ENCODE assay signal across 24 mouse cellular contexts in genomic region chr4:36696810-36697209, GRCm38 (mm10).
DNase-seq lines count a peak whose midpoint lies in the region; ATAC-seq lines count a peak whose summit lies in the region.
"Had no signal": no experiment of that assay in that cellular context is flagged by ENCODE, and none has a peak within 500 bp of the region (broad histone marks: within the 10 kb centered on the region; RNA-seq: fewer than 3 reads in every experiment).

No protein-coding gene starts in this region.

- H3K9ac ChIP-seq in forebrain, embryonic 13.5 days, result no peak overlapping the region
- no peak overlapping the region for H3K9ac ChIP-seq in liver, embryonic 11.5 days (ENCODE audit: low read depth, low read length)
- H3K9ac ChIP-seq in liver, embryonic 12.5 days, result no peak overlapping the region
- H3K9ac ChIP-seq: hindbrain, embryonic 15.5 days; intestine, embryonic 15.5 days had no signal

- WGBS in forebrain, embryonic 13.5 days, result 80% methylated on average over 2 of the region's 2 CpGs
- WGBS in forebrain, embryonic 10.5 days, result 98% methylated on average over 2 of the region's 2 CpGs
- 58% methylated on average over 2 of the region's 2 CpGs for WGBS in liver, embryonic 11.5 days
- 46% methylated on average over 2 of the region's 2 CpGs for WGBS in liver, embryonic 12.5 days (ENCODE audit: insufficient replicate concordance)

- peak; percentile 76; the same call in 1 of the 2 replicates for ATAC-seq in forebrain, embryonic 13.5 days
- ATAC-seq in liver, embryonic 11.5 days (replicated peaks; ENCODE audit: low FRiP score), result peak; percentile 74
- peak; percentile 82 for ATAC-seq in liver, embryonic 12.5 days
- ATAC-seq in megakaryocyte-erythroid progenitor cell, adult 5-6 weeks (replicated peaks; ENCODE audit: low FRiP score, low TSS enrichment, poor library complexity, severe bottlenecking), result peak; percentile 91
- ATAC-seq: intestine, embryonic 15.5 days; Patski had no signal

- H3K9me3 ChIP-seq in forebrain, embryonic 13.5 days (replicated peaks), result no peaks in the 10 kb centered on the region
- no peaks in the 10 kb centered on the region for H3K9me3 ChIP-seq in forebrain, embryonic 10.5 days
- no peaks in the 10 kb centered on the region for H3K9me3 ChIP-seq in liver, embryonic 11.5 days (ENCODE audit: control insufficient read depth, low read length)
- no peaks in the 10 kb centered on the region for H3K9me3 ChIP-seq in liver, embryonic 12.5 days (replicated peaks)
- H3K9me3 ChIP-seq: hindbrain, embryonic 15.5 days; intestine, embryonic 15.5 days; limb, embryonic 10.5 days had no signal

- H3K4me1 ChIP-seq in forebrain, embryonic 13.5 days, result no peaks in the 10 kb centered on the region
- no peaks in the 10 kb centered on the region for H3K4me1 ChIP-seq in forebrain, embryonic 10.5 days
- H3K4me1 ChIP-seq in liver, embryonic 11.5 days (replicated peaks; ENCODE audit: control insufficient read depth, insufficient read depth, low read length), result no peaks in the 10 kb centered on the region
- H3K4me1 ChIP-seq in liver, embryonic 12.5 days, result peaks cover 8% of the 10 kb centered on the region; the same call in 1 of the 2 replicates
- H3K4me1 ChIP-seq: hindbrain, embryonic 15.5 days; intestine, embryonic 15.5 days; limb, embryonic 10.5 days had no signal

- no peaks in the 10 kb centered on the region for H3K27me3 ChIP-seq in forebrain, embryonic 13.5 days
- no peaks in the 10 kb centered on the region for H3K27me3 ChIP-seq in forebrain, embryonic 10.5 days (ENCODE audit: poor library complexity, severe bottlenecking)
- no peaks in the 10 kb centered on the region for H3K27me3 ChIP-seq in liver, embryonic 11.5 days (replicated peaks; ENCODE audit: control insufficient read depth, insufficient read depth, low read length)
- no peaks in the 10 kb centered on the region for H3K27me3 ChIP-seq in liver, embryonic 12.5 days (replicated peaks)
- H3K27me3 ChIP-seq: hindbrain, embryonic 15.5 days; intestine, embryonic 15.5 days; Patski had no signal

- H3K27ac ChIP-seq in forebrain, embryonic 13.5 days, result no peak overlapping the region
- no peak overlapping the region for H3K27ac ChIP-seq in forebrain, embryonic 10.5 days
- no peak overlapping the region for H3K27ac ChIP-seq in liver, embryonic 11.5 days (ENCODE audit: low read depth, low read length)
- H3K27ac ChIP-seq in liver, embryonic 12.5 days, result no peak overlapping the region
- H3K27ac ChIP-seq: hindbrain, embryonic 15.5 days; intestine, embryonic 15.5 days; left cerebral cortex, adult 2 months; limb, embryonic 10.5 days had no signal

- no peak overlapping the region for H3K4me3 ChIP-seq in forebrain, embryonic 13.5 days
- H3K4me3 ChIP-seq in forebrain, embryonic 10.5 days, result no peak overlapping the region
- no peak overlapping the region for H3K4me3 ChIP-seq in liver, embryonic 11.5 days (ENCODE audit: low read depth, low read length)
- H3K4me3 ChIP-seq in liver, embryonic 12.5 days, result no peak overlapping the region
- H3K4me3 ChIP-seq: hindbrain, embryonic 15.5 days; intestine, embryonic 15.5 days; left cerebral cortex, adult 2 months; limb, embryonic 10.5 days had no signal

- no peaks in the 10 kb centered on the region for H3K36me3 ChIP-seq in forebrain, embryonic 13.5 days (ENCODE audit: poor library complexity, severe bottlenecking)
- no peaks in the 10 kb centered on the region for H3K36me3 ChIP-seq in forebrain, embryonic 10.5 days (replicated peaks)
- H3K36me3 ChIP-seq in liver, embryonic 11.5 days (ENCODE audit: control insufficient read depth, insufficient read depth, low read length), result no peaks in the 10 kb centered on the region
- H3K36me3 ChIP-seq in liver, embryonic 12.5 days, result no peaks in the 10 kb centered on the region
- H3K36me3 ChIP-seq: hindbrain, embryonic 15.5 days; intestine, embryonic 15.5 days; limb, embryonic 10.5 days had no signal

- no peak overlapping the region for H3K4me2 ChIP-seq in forebrain, embryonic 13.5 days
- H3K4me2 ChIP-seq in liver, embryonic 11.5 days, result no peak overlapping the region
- no peak overlapping the region for H3K4me2 ChIP-seq in liver, embryonic 12.5 days
- H3K4me2 ChIP-seq: hindbrain, embryonic 15.5 days; intestine, embryonic 15.5 days; midbrain, embryonic 11.5 days had no signal

- DNase-seq in forebrain, embryonic 10.5 days (ENCODE audit: extremely low spot score, low spot score), result no peak
- DNase-seq in liver, embryonic 11.5 days (ENCODE audit: low spot score), result no peak
- DNase-seq in liver, result no peak
- no peak for DNase-seq in gastrocnemius, adult 8-10 months (ENCODE audit: low spot score in 2 of 2)
- DNase-seq in adrenal gland, postnatal 4 days (ENCODE audit: low spot score in 2 of 2), result no peak
- DNase-seq: adrenal gland, adult 8-10 months; cerebellum, adult 2 months; gastrocnemius, postnatal 10 days; heart, adult 11 months; heart, postnatal 4 days; kidney, adult 9 months; kidney, postnatal 25 days; lung, adult 18-20 months; retina, postnatal 1 day; thymus, adult 18-20 months had no signal
